Mouse (Mus musculus): Measurements from ENCODE around the gene Col19a1.

Col19a1 gene

GRCm38 (mm10) chr1:24458015-24458414 lies 129.3 kb downstream of the Col19a1 start:
- DNase-seq, result no peak

DNA sequence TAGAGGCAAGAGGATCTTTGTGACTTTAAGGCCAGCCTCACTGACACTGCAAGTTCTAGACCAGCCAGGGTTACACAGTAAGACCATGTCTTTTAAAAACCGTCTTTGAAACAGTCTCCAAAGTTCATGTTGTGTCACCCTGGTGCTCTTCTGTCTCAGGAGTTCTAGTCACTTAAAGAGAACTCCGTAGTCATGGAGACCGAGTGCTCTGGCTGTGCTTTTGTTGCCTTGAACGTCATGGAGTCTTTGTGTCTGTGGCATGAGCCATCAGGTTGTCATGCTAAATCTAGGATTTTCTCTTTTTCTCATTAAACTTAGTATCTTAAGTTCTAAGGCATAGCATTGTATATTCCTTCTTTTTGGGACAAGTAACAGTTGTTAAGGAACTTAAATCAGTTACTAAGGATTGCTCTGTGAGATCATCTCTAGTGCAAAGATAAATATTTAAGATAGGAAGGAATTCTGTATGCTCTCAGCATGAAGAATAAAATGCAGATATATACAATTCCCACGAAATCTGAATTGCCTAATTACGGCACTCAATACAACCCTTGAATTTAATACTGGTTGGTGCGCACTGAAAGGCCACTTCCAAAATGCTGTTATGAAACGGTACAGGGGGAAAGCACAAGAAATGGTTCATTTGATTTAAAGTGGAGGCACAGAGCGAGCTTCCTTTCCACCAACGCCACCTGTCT lies 134.6 kb downstream of the Col19a1 start:
- no peak for DNase-seq

GRCm38 (mm10) chr1:24452159-24452558 lies 135.1 kb downstream of the Col19a1 start:
- no peak for DNase-seq

GRCm38 (mm10) chr1:24437425-24437824 lies 149.8 kb downstream of the Col19a1 start:
- no peak for DNase-seq

DNA sequence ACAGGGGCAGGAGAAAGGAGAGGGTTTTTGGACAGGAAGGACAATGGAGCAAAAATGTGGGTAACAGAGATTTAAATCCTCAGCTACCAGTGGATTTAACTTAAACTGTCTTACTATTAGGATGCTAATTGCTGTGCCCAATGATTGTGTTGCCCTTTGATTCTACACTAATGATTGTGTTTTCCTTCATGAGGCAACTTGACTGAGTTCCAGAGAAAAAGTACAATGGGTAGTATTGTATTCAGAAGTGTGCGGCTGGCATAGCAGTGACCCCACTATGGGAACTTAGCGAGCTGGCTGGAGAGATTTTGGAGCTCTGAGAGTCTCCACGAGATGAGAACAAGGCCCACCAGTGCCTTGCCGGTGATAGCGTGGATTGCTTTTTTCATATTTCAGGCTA lies 159.0 kb downstream of the Col19a1 start:
- no peak for DNase-seq

DNA sequence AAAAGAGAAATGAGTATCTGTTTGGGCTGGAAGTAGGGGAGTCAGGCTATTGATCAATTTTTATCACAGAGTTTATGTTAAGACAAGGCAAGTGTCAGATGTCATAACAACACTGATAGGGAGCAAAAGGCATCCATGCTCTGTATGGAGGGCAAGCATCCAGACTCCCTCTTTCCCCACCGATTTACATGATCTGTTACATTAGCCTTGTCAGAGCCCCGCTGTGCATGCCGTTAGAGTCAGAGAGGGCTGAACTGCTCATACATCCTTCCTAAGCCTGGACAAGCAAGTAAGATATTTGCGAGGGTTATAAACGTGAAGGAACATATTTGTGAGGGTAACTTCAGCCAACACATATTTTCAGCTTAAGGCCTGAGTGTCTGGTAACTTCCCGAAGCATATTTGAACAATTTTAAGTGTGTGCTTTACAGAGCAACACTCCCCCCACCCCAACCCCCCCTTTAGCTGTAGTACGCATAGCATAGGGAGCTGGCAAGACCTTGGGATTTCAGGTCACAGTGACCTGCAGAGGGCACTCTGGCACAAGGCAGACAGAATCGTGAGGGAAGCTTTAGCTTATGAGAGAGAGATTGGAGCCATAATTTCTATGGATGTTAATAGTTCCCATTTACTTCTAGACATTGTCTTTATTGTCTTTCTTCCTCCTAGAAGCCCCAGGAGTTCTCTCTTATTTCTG lies 209.0 kb downstream of the Col19a1 start:
- DNase-seq, result no peak

DNA sequence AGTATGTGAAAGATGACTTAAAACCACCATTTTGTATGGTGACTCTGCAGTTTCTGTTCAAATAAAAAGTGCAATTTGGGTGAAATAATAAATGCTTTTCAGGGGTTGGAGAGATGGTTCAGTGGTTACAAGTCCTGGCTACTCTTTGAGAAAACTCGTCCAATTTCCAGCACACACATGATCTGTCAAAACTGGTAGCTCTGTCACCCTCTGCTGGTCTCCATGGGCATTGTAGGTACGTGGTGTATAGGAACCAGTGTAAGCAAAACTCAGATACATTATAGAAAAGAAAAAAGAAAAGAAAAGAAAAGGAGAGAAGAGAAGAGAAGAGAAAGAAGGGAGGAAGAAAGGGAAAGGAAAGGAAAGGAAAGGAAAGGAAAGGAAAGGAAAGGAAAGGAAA lies 212.4 kb downstream of the Col19a1 start:
- no peak for DNase-seq

DNA sequence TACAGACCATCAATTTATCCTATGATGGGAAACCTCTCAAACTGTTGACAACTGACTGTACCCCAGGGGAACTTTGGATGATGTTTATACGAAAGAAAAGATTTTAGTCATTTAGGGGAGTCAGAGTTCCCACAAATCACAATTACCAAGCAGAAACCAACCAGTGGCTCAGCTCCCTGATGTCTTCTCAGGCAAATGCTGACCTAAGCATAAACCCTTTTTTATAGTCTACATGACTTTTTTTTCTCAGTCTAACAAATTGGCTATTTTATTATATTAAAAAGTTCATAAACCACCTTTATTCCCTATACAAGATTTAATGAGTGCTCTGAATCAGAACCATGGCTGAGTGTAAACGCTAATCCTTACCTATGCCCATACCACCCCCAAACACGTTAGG lies 213.6 kb downstream of the Col19a1 start:
- DNase-seq, result no peak

GRCm38 (mm10) chr1:24372471-24373258 lies 214.6 kb downstream of the Col19a1 start:
- no peak for DNase-seq

DNA sequence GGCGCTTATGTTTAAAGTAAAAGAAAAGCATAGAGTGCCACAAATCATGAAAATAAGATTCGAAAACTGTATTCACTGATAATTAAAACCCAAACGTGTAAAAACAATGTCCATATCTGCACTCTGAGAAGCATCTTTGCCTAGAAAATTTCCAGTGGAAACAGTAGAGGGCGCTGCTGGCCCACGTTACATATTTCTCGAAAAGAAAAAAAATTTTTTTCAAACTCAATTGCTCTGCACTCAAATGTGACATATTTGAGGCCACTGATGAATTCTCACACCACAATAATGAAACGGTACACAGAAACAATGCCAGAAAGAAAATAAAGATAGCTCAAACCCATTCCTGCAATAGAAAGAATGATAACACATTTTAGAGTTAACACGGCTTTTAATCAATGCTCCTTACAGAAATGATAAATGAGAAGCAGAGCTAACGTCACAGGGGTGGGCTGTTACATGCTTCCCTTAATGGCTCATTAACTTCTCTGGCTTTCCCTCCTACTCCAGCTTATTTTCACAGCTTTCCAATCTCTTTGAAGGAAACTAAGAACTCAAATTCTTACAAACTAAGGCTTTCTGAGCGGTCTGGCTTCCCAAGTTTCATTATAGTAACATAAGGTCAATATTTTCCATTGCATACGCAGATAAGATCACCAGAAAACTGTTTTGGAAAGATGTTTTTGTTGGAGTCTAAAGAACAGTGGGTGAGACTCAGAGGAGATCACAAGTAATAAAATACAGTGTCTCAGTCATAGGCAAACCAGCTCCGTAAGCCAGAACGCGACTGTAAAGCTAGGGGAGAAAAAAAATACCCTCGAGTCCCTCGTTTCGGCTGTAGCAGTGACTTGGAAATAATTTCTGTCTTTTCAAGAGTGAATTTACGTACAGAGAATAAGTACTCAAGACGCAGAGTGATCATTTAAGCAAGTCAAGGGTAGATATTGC lies 219.4 kb downstream of the Col19a1 start:
- no peak for DNase-seq

GRCm38 (mm10) chr1:24364775-24365174 lies 222.5 kb downstream of the Col19a1 start:
- DNase-seq, result no peak

GRCm38 (mm10) chr1:24361990-24362635 lies 225.2 kb downstream of the Col19a1 start:
- no peak for DNase-seq

GRCm38 (mm10) chr1:24349462-24350217 lies 237.6 kb downstream of the Col19a1 start:
- no peak for DNase-seq

DNA sequence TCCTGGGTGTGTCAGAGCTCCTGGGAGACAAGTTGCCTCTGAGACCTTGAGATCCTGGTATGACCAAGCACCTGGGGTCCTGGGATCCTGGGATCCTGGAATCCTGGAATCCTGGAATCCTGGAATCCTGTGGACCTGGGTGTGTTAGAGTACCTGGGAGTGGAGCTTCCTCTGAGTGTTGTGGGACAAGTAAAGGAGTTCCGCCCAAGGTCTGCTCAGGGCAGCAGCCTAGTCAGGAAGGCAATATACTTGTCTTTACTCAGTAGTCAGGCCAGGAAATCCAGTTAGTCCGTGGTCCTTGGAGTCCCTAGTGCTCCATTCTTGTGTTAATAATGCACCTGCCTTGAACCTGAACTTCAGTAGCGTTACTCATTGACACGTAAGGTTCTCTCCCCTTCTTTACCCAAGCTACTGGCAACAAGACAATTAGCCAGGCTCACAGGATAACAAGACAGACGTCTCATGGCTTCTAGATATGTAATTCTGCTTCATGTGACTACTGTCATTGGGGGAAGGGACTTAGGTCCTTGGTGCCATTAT lies 239.6 kb downstream of the Col19a1 start:
- no peak for DNase-seq

DNA sequence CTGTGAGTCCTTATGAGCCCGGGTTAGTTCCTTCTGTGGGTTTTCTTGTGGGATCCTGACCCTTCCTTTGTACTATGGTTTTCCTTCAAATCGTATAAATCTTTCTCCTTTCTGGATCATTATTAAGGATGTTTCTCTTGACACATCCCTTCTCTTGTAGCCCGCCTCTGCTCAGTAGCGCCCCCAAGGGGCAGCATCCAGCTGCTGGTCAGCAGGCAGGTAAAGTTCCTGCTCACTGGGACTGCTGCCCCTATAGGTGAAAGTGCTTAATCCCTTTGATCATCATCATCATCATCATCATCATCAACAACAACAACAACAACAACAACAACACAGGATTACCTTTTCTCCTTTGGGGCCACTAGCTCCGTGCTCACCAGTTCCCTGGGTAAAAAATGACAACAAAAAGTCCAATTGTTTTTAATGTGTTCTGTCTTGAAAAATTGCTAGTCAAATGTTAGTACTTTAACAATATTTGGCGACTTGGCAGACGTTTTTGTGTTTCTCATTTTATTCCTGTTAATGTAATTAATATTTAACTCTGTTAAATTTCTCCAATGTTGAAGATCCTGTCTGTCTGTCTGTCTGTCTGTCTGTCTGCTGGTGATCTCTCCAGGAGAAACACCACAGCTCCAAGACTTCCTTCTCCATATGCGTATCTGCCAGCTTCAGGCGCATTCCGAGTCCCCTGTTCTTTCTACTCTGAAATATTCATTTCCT lies 249.6 kb downstream of the Col19a1 start:
- DNase-seq, result no peak

DNA sequence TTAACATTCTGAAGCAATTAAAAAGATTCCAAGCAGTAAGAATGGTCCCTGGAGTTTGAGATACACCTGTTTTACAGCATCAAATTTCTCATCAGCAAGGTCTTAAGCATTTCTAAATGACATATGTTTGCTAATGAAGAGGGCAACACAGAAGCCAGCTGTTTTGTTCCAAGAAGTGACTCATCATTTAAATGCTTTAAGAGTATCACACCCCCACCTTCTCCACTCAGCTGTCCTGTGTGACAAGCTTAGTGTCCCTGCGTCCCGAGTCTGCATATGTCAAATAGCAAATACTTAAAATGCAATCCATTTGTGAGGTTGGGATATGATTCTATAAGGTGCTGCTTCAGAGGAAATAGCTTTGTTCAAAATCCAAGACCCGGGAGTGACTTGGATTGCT lies 251.2 kb downstream of the Col19a1 start:
- no peak for DNase-seq

- DNase-seq, result no peak
Observed at GRCm38 (mm10) chr1:24316961-24317589, 270.2 kb downstream of the Col19a1 start.

DNA sequence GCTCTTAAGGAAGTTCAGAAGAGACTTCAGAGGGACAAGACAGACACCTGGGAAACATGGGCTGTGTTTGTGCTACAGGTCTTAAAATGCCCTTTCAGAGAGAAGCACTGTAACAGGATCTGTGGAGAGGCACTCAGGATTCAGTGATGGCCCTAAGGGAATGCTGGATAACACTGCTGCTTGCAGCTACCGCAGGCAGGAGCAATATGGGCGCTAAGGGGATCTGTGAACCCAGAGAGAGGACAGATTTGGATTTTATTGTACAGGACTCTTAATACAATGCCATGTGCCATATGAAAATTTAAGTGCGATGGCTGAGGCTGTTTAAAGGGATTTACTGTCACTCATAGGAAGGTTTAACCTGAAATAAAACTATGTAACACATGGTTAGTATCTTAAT lies 270.8 kb downstream of the Col19a1 start:
- DNase-seq, result no peak

DNA sequence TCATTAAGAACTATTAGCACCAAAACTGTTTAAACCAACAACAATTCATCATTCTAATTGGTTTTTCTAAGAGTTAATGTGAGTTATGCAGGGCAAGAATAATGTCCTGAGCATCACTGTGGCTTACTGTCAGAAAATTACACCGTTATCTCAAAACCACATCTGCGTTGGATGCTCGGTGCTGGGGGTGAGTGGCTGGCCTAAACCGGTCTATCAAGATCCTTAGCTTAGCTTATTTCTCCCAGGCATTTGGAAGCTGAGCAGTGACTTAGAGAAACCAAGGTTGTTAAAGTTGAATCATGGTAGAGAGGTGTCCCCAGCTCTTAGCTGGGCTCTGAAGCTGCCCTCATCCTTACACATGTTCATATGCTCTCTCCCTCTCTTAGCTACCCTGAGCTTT lies 276.4 kb downstream of the Col19a1 start:
- DNase-seq, result no peak

GRCm38 (mm10) chr1:24310193-24310592 lies 277.1 kb downstream of the Col19a1 start:
- DNase-seq, result no peak
